Mouse (Mus musculus) cerebellum, adult 2 months (tissue): ENCODE data around the gene Vwa5a. TPM values are rescaled to one million over a fixed set of nuclear protein-coding genes. Genes with fewer than 3 reads are reported as not detected.
A peak's percentile ranks its signal among the peaks of the same experiment; 100 is the strongest.

ENCODE experiments used
- DNase-seq, 2 experiments: peaks; one replicate each; pipeline ENCODE4 v3.0.0; 2021
- H3K27ac ChIP-seq: fragments of 200-500 bp; 2 replicates; pipeline ENCODE4 v1.5.1; 2012; ENCODE audit warnings: low read length, control low read depth, inconsistent platforms; ENCODE audit not compliant: insufficient read depth
- H3K27me3 ChIP-seq: fragments of 200-500 bp; 2 replicates; pipeline ENCODE4 v1.6.1; 2012; ENCODE audit warnings: inconsistent platforms, mild to moderate bottlenecking, low read length, moderate library complexity; ENCODE audit not compliant: control insufficient read depth, insufficient read depth
- H3K4me1 ChIP-seq: fragments of 200-500 bp; 2 replicates; pipeline ENCODE4 v1.6.1; 2011; ENCODE audit warnings: low read length; ENCODE audit not compliant: control insufficient read depth, insufficient read depth
- H3K4me3 ChIP-seq: fragments of 200-500 bp; replicated peaks from 2 replicates; pipeline ENCODE3; 2011; ENCODE audit warnings: mild to moderate bottlenecking, low read depth, low read length, control low read depth; ENCODE audit not compliant: insufficient read depth
- CTCF ChIP-seq: fragments of 200-500 bp; IDR thresholded peaks from 2 replicates; pipeline ENCODE4 v1.5.1; 2011; ENCODE audit warnings: low read depth, mild to moderate bottlenecking, control low read depth, low read length, moderate library complexity, borderline replicate concordance; ENCODE audit not compliant: insufficient read depth
- POLR2A ChIP-seq: fragments of 200-500 bp; IDR thresholded peaks from 2 replicates; pipeline ENCODE4 v1.6.1; 2011; ENCODE audit warnings: low read length, control low read depth, borderline replicate concordance; ENCODE audit not compliant: insufficient read depth
- WGBS: fragments of 180-500 bp; shearing (Covaris S2); methylation state at CpG from one replicate; pipeline ENCODE4 v1.1.7; 2018; 5-methylcytosine and 5-hydroxymethylcytosine counted together
- polyA plus RNA-seq: library from polyadenylated mRNA; depleted of rRNA; stranded (reverse); fragments of >200 nt; gene quantifications from 2 replicates; pipeline ENCODE4 v1.2.3, GENCODE M21; 2012; rRNA removed

The Vwa5a gene
- polyA plus RNA-seq: 8.1 and 8.4 TPM in 2 replicates

- Histone ChIP-seq H3K4me1 (no peaks in the 10 kb centered on the region), H3K27ac (no peak within 1 kb of the TSS), H3K27me3 (no peaks in the 10 kb centered on the region), H3K4me3 (peak within 1 kb of the TSS; percentile 30)
- whole genome bisulfite sequencing: under 1% methylated on average over 4 of the region's 4 CpGs
- TF ChIP-seq POLR2A (no peak), CTCF (no peak)
- no peak for DNase-seq
These were observed at the start of gene Vwa5a for GRCm38 (mm10) chr9:38718102-38718501. Gene Vwa5a (plus strand): TSS chr9:38718268.

GRCm38 (mm10) chr9:38672887-38673286 is 45.2 kb upstream of the Vwa5a start:
- no peak overlapping the region for H3K27ac ChIP-seq
- TF ChIP-seq CTCF (no peak), POLR2A (no peak)
- DNase-seq: no peak
- WGBS: 75% methylated on average over 2 of the region's 2 CpGs
- H3K27me3 ChIP-seq: no peaks in the 10 kb centered on the region
- no peaks in the 10 kb centered on the region for H3K4me1 ChIP-seq
- H3K4me3 ChIP-seq: no peak overlapping the region

GRCm38 (mm10) chr9:38674501-38674900 is 43.6 kb upstream of the Vwa5a start, which contains the start of gene Olfr918:
Gene Olfr918 (minus strand): TSS chr9:38674601.
- no peaks in the 10 kb centered on the region for H3K27me3 ChIP-seq
- WGBS: 80% methylated on average over 2 of the region's 2 CpGs
- H3K27ac ChIP-seq: no peak within 1 kb of the TSS
- no peak for DNase-seq
- no peaks in the 10 kb centered on the region for H3K4me1 ChIP-seq
- TF ChIP-seq CTCF (no peak), POLR2A (no peak)
- no peak within 1 kb of the TSS for H3K4me3 ChIP-seq

- TF ChIP-seq CTCF (no peak), POLR2A (no peak)
- no peak for DNase-seq
- no peaks in the 10 kb centered on the region for H3K4me1 ChIP-seq
- H3K27me3 ChIP-seq: no peaks in the 10 kb centered on the region
- H3K27ac ChIP-seq: no peak overlapping the region
- 3% methylated on average over 3 of the region's 3 CpGs for WGBS
- H3K4me3 ChIP-seq: peak overlapping the region; percentile 9
These were observed 916 bp downstream of the Vwa5a start for GRCm38 (mm10) chr9:38718927-38719441.

- 95% methylated on average over 1 of the region's 1 CpGs for WGBS
- Histone ChIP-seq H3K4me1 (no peaks in the 10 kb centered on the region), H3K4me3 (no peak overlapping the region), H3K27me3 (no peaks in the 10 kb centered on the region), H3K27ac (no peak overlapping the region)
- TF ChIP-seq POLR2A: no peak
- TF ChIP-seq CTCF: no peak
- no peak for DNase-seq
These were observed 6.0 kb downstream of the Vwa5a start for GRCm38 (mm10) chr9:38724044-38724443.

- H3K27ac ChIP-seq: no peak overlapping the region
- H3K4me1 ChIP-seq: no peaks in the 10 kb centered on the region
- H3K27me3 ChIP-seq: no peaks in the 10 kb centered on the region
- TF ChIP-seq POLR2A: no peak
- no peak for TF ChIP-seq CTCF
- no peak for DNase-seq
- 72% methylated on average over 3 of the region's 3 CpGs for WGBS
- no peak overlapping the region for H3K4me3 ChIP-seq
These were observed 10.2 kb downstream of the Vwa5a start for GRCm38 (mm10) chr9:38728218-38728617.

GRCm38 (mm10) chr9:38741408-38741807 is 23.3 kb downstream of the Vwa5a start:
- DNase-seq: no peak
- Histone ChIP-seq H3K27me3 (no peaks in the 10 kb centered on the region), H3K4me1 (no peaks in the 10 kb centered on the region), H3K4me3 (no peak overlapping the region), H3K27ac (no peak overlapping the region)
- TF ChIP-seq POLR2A (no peak), CTCF (no peak)
- WGBS: 79% methylated on average over 1 of the region's 1 CpGs

- TF ChIP-seq POLR2A: no peak
- no peak for TF ChIP-seq CTCF
- no peak for DNase-seq
- 93% methylated on average over 4 of the region's 4 CpGs for WGBS
- H3K27ac ChIP-seq: no peak overlapping the region
- H3K27me3 ChIP-seq: no peaks in the 10 kb centered on the region
- no peak overlapping the region for H3K4me3 ChIP-seq
- H3K4me1 ChIP-seq: no peaks in the 10 kb centered on the region
These were observed 26.7 kb downstream of the Vwa5a start for GRCm38 (mm10) chr9:38744619-38745315.
